Mouse (Mus musculus) adrenal gland (tissue): ENCODE data around the gene BC067074.
"Not testable (repeated sequence)": the region's sequence is repeated elsewhere in the genome, so short reads cannot be mapped to it uniquely, and the experiment has no call there.

Experiments
- intact Hi-C: fragments of 180-260 bp; cut with DNase I; formaldehyde crosslinking; loops from one replicate; pipeline ENCODE4 v1.15.1; 2025

BC067074 gene

GRCm38 (mm10) chr13:113373291-113374083 lies 80.5 kb downstream of the BC067074 start:
- intact Hi-C loops, result no loop called here

DNA sequence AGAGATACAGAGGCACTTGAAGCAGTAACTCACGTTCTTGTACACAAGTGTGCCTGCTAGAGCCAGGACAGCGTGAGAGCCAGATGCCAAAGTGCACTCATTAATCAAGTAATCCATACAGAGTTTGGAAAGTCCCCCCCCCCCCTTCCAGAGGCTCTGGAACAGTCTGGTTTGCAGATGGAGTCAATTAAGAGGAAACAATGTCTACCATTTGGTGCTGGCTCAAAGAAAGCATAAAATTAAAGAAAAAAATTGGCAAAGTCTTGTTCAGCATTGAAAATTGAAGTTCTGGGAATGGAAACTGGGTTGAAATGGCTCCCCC lies 81.1 kb downstream of the BC067074 start:
- intact Hi-C loops, result no loop called here

DNA sequence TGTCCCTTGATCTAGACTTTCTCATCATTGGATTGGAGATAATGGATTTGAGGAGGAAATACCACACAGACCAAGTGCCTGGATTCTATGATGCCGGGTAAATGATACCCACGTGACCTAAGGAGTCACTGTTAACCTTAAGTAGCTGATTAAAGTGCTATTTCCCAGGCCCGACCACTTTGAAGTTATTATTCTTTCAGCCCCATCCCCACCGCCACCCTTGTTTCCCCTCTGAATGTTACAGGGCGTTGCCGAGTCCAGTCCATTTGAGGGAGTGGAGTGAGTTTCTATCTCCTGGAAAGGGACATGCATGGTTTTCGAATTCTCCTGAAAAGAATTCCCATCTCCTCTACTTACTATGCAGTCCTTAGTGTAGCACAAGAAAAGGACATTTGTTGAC lies 84.7 kb downstream of the BC067074 start:
- intact Hi-C loops, result no loop called here

GRCm38 (mm10) chr13:113378980-113379410 lies 86.0 kb downstream of the BC067074 start:
- intact Hi-C loops, result no loop called here

DNA sequence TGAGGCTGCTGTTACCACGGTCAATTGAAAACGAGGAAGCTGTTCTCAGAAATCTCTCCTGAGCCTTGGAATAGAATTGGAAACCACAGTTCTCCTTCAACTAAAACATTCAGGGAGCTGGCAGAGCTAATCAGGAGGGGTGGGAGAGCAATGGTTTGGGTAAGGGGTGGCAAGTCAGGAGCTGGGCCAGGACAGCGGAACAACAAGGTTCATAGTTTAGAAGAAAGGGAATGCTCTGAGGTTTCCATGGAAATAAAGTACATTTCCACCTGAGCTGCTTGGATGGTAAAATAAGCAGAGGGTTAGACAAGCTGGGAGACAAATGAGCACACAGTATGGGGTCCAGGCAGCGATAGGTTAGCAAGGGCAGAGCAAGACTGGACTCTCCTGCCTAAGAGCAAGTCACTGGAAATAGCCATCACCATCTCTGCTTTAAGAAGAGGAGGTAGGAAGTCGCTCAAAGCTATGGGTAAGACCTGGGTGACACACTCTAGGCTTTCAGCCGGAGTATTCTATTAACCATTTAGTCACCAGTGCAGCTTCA lies 86.9 kb downstream of the BC067074 start:
- intact Hi-C loops, result no loop called here

- intact Hi-C loops, result no loop called here
Measured at GRCm38 (mm10) chr13:113381710-113382109, 88.8 kb downstream of the BC067074 start.

DNA sequence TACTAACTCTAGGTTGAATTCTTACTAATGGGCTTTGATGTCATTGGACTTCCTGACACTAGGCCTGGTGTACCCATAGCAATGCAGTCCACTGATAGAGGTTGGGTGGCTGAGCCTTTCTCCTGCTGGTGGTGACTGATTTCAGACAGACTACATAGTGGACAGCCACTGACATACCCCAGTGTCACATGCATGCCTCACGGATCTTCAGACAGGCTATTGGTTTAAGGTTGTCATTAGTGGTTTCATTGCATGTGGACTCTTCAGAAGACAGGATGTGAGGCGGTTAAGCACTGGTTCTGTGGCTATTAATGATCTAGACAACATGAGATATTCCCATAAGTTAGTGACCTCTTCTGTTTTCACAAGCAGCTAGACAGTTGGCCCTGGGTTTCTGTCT lies 89.2 kb downstream of the BC067074 start:
- intact Hi-C loops, result no loop called here

GRCm38 (mm10) chr13:113382770-113383169 lies 89.8 kb downstream of the BC067074 start:
- intact Hi-C loops, result not testable (repeated sequence)

DNA sequence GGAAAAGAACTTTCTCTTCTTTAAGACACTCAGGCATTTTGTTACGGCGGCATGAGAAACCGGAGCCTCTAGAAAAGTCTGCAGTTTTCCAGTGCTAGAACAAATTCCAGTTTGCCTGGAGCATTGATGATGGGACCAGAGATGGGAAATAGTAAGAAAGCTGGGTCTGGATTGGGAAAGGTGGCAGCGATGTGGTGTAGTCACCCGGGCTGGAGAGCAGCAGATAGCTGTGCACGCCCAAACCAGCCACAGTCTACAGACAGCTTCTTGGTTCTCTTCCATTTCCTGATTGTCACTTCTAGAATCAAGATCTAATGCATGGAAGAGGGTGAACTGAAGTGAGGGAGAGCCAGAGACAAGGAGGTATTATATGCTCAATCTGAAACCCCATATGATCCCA lies 100.4 kb downstream of the BC067074 start:
- intact Hi-C loops, result no loop called here

GRCm38 (mm10) chr13:113394591-113394990 lies 101.6 kb downstream of the BC067074 start:
- intact Hi-C loops, result no loop called here

GRCm38 (mm10) chr13:113397006-113397520 lies 104.1 kb downstream of the BC067074 start:
- intact Hi-C loops, result no loop called here

DNA sequence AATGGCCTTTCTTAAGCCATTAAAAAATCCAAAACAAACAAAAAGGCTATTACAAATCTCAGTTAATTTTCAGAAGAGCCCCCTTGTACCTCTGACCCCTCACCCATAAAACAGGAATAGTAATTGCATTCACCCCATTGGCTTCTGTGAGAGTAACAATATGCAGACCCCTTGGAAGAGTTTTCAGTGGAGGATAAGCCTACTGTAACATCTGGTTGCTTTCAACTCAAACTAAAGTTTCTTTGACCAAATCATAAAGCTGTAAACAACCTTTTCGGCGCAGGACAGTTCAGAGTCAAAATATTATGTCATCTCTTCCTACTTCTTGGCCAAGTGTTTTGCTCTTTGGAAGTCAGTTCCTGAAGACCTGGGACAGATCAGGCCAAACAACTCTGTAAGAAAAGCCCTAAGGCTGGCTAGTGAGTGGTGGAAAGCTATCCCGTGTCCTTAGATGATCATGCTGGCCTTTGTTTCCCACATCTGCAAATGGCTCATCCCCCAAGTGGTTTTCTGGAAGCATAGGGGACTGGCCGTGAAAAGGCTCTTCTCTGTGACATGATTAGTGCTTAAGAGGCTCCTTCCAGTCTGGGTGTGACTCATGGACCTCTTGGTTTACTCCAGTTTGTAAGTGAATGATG lies 108.5 kb downstream of the BC067074 start:
- intact Hi-C loops, result no loop called here

DNA sequence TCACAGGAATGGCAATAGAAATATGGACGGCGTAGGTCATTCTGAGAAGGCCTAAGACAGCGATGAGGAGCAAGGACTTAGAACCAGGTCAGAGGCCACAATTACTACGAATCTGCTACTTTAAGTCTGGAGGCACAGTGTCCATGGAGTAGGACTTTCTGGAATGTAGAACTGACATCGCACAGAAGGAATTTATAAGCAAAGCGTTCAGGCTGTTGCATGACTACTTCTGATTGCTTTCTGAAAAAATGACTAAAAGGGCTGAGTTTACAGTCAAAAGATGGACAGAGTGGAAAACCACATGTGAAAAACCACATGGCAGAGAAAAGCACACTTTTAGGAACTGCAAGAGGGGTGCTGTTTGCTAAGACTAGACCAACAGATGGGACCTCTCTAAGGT lies 110.7 kb downstream of the BC067074 start:
- intact Hi-C loops, result no loop called here

- intact Hi-C loops, result no loop called here
Measured at GRCm38 (mm10) chr13:113404172-113404571, 111.2 kb downstream of the BC067074 start.

DNA sequence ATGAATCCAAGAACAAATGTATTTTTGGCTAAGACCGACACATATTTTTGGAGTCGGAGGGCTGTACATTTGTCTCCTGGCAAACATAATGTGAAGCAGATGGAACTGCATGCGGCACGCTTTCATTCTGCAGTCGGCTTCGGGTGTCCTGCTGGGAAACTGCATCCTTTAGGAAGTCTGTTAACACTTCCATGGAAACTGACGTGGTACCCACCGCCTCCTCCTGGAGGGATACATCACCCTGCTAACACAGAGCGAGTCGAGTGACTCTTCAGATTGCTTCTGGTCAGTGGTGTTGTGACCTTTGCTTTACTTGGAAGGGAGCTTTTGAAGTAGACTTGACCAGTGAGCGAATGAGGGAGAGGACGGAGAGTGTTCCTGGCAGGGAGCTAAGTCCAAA lies 117.0 kb downstream of the BC067074 start:
- intact Hi-C loops, result no loop called here

GRCm38 (mm10) chr13:113415527-113415926 lies 122.6 kb downstream of the BC067074 start:
- intact Hi-C loops, result no loop called here

- intact Hi-C loops, result no loop called here
Measured at GRCm38 (mm10) chr13:113416986-113417385, 124.0 kb downstream of the BC067074 start.

DNA sequence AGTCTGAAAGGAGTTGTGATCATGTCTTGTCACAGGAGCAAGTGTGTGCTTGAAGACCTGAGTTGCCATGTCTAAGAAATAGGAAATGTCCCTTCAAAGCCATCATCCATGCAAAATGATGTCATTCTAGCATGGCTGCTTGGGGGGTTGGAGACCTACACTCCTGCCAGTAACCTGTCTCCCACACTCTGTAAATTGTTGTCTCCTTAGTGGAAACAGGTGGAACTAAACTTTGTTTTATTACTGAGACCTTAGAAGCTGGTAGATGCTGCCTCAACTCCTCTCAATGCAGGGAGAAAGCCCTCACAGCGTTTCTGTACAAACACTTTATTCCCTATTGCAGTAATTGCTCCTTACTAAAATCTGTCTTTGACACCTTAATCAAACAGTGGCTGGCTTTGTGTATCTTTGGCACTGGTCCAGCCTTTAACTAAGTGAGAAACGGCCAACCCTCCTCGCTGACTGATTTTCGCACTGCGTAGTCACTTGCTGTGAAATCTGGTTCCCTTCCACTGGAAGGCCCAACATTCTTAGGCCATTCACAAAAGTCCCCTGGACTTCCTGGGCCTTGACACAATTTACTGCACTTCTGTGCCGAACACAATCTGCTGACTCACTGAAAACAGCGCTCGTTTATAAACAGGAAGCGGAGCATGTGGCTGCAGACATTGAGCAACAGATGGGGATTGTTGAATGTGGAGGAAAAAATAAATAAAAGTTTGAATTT lies 125.0 kb downstream of the BC067074 start:
- intact Hi-C loops, result no loop called here

GRCm38 (mm10) chr13:113418632-113419031 lies 125.7 kb downstream of the BC067074 start:
- intact Hi-C loops, result no loop called here

GRCm38 (mm10) chr13:113421472-113421871 lies 128.5 kb downstream of the BC067074 start:
- intact Hi-C loops, result no loop called here

GRCm38 (mm10) chr13:113423825-113424224 lies 130.9 kb downstream of the BC067074 start:
- intact Hi-C loops, result no loop called here

DNA sequence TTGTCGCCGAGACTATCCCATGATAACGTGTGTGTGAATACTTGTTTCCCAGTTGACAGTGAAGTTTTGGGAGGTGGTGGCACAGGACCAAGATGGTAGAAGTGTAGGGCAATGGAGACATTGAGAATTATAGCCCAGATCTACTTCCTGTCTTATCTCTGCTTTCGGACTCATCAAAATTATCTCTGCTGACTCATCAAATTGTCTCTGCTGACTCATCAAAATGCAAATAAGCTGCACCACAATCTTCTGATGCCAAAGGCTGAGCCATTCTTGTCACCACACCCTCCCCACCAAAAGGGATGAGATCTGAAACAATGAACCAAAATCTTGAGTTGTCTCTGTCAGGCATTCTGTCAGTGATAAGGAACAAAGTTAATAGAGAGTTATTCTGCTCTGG lies 132.9 kb downstream of the BC067074 start:
- intact Hi-C loops, result no loop called here
